Mouse (Mus musculus) heart, postnatal 0 days (tissue): Measurements from ENCODE around the gene S100a6. TPM values are rescaled to one million over a fixed set of nuclear protein-coding genes. Genes with fewer than 3 reads are reported as not detected.

Experiments
- ATAC-seq: fragments of 200-750 bp; cut with Nextera tagmentation; 2 replicates; pipeline ENCODE4 v1.8.0; 2017; ENCODE audit warnings: low read depth, moderate number of reproducible peaks, moderate library complexity; ENCODE audit not compliant: insufficient read depth
- DNase-seq: peaks from one replicate; pipeline ENCODE4 v3.0.0-alpha.2; 2016; ENCODE audit warnings: low spot score
- H3K27ac ChIP-seq: fragments of 300-500 bp; sonication (generic); 2 replicates; pipeline ENCODE4 v1.5.1; 2014; ENCODE audit warnings: low read depth, mild to moderate bottlenecking
- H3K27me3 ChIP-seq: fragments of 300-500 bp; sonication (generic); 2 replicates; pipeline ENCODE4 v1.6.1; 2014; ENCODE audit warnings: low read length, mixed read lengths; ENCODE audit not compliant: control insufficient read depth, insufficient read depth
- H3K36me3 ChIP-seq: fragments of 300-500 bp; sonication (generic); replicated peaks from 2 replicates; pipeline ENCODE4 v1.6.1; 2014; ENCODE audit warnings: low read length, mixed read lengths; ENCODE audit not compliant: control insufficient read depth, insufficient read depth
- H3K4me1 ChIP-seq: fragments of 300-500 bp; sonication (generic); 2 replicates; pipeline ENCODE4 v1.6.1; 2014; ENCODE audit warnings: antibody characterized with exemption; ENCODE audit not compliant: control insufficient read depth, insufficient read depth
- H3K4me2 ChIP-seq: fragments of 300-500 bp; sonication (generic); 2 replicates; pipeline ENCODE4 v1.6.1; 2014; ENCODE audit warnings: low read depth, mild to moderate bottlenecking, low read length, moderate library complexity
- H3K4me3 ChIP-seq: fragments of 300-500 bp; sonication (generic); 2 replicates; pipeline ENCODE4 v1.5.1; 2014; ENCODE audit warnings: low read depth, low read length
- H3K9ac ChIP-seq: fragments of 300-500 bp; sonication (generic); replicated peaks from 2 replicates; pipeline ENCODE4 v1.6.1; 2014; ENCODE audit warnings: low read depth, low read length, mixed read lengths
- H3K9me3 ChIP-seq: fragments of 300-500 bp; sonication (generic); replicated peaks from 2 replicates; pipeline ENCODE4 v1.6.1; 2016; ENCODE audit warnings: low read length; ENCODE audit not compliant: control insufficient read depth
- CTCF ChIP-seq: IDR thresholded peaks from 2 replicates; pipeline ENCODE4 v1.5.1; 2016; ENCODE audit warnings: antibody characterized with exemption, control low read depth, low read depth
- EP300 ChIP-seq: IDR thresholded peaks from 2 replicates; pipeline ENCODE4 v1.6.1; 2016; ENCODE audit warnings: antibody characterized with exemption, low read depth
- WGBS: fragments of 180-500 bp; shearing (Covaris S2); extraction: QIAGEN DNeasy Blood & Tissue Kit; methylation state at CpG from one replicate; pipeline ENCODE4 v1.1.7; 2014; 5-methylcytosine and 5-hydroxymethylcytosine counted together
- polyA plus RNA-seq: library from polyadenylated mRNA; unstranded; fragments of >200 nt; fragmentation: Nextera tagmentation; extraction: Ambion mirVana; gene quantifications from 2 replicates; pipeline ENCODE4 v1.2.1, GENCODE M21; 2015
- total RNA-seq: library from RNA; depleted of rRNA; stranded (reverse); fragments of >200 nt; gene quantifications from 2 replicates; pipeline ENCODE4 v1.2.3, GENCODE M21; 2014; ENCODE audit warnings: low replicate concordance; rRNA removed

The S100a6 gene
- total and polyA plus RNA-seq, 2 experiments from 2014 or later: 82.9 to 97.5 TPM

DNA sequence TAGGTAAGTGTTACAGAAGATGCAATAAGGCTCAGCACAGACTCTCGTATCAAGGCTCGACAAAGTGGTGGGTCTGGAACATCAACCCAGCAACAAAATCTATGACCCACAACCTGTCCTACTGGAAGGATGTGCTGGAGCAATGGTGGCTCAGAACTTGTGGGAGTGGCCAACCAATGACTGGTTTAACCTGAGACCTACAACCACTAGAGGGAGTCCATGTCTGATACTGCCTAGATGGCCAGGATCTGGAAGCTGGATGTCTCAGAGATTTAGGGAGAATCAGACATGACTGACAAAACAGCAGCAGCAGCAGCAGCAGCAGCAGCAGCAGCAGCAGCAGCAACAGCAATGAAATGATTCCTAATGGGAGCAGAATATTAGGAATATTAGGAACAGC is 51.5 kb downstream of the S100a6 start:
- H3K4me1 ChIP-seq: no peaks in the 10 kb centered on the region
- TF ChIP-seq CTCF (peak; percentile 39; the same call in 1 of the 2 replicates), EP300 (no peak)
- no peak for ATAC-seq
- H3K36me3 ChIP-seq: no peaks in the 10 kb centered on the region
- H3K9me3 ChIP-seq: no peaks in the 10 kb centered on the region
- H3K27me3 ChIP-seq: no peaks in the 10 kb centered on the region
- H3K27ac ChIP-seq: no peak overlapping the region
- DNase-seq: no peak
- H3K4me2 ChIP-seq: no peak overlapping the region
- 76% methylated on average over 2 of the region's 2 CpGs for WGBS
- no peak overlapping the region for H3K9ac ChIP-seq
- no peak overlapping the region for H3K4me3 ChIP-seq

GRCm38 (mm10) chr3:90668846-90669245 is 56.2 kb downstream of the S100a6 start, which contains the start of gene S100a8:
TSS of gene S100a8 (plus strand) at chr3:90668978.
- no peak for ATAC-seq
- Histone ChIP-seq H3K27me3 (no peaks in the 10 kb centered on the region), H3K4me2 (no peak within 1 kb of the TSS), H3K4me1 (no peaks in the 10 kb centered on the region), H3K9ac (no peak within 1 kb of the TSS), H3K27ac (no peak within 1 kb of the TSS), H3K36me3 (no peaks in the 10 kb centered on the region), H3K9me3 (no peaks in the 10 kb centered on the region), H3K4me3 (no peak within 1 kb of the TSS)
- TF ChIP-seq EP300 (no peak), CTCF (no peak)
- WGBS: 49% methylated on average over 8 of the region's 8 CpGs
- DNase-seq: no peak

Other genes with a start within 250 kb of the S100a6 start
- 3.3 and 6.2 TPM in 2 replicates for gene Slc27a3, start 222.9 kb upstream of the S100a6 start, total RNA-seq
- gene Slc27a3, start 222.9 kb upstream of the S100a6 start, polyA plus RNA-seq: 2.3 and 2.4 TPM in 2 replicates
- 26.1 and 26.6 TPM in 2 replicates for gene Ints3, start 179.3 kb upstream of the S100a6 start, total RNA-seq
- gene Ints3, start 179.3 kb upstream of the S100a6 start, polyA plus RNA-seq: 7.8 and 8.3 TPM in 2 replicates
- gene Npr1, start 147.0 kb upstream of the S100a6 start, total RNA-seq: 26.4 and 30.9 TPM in 2 replicates
- 10.2 and 11.2 TPM in 2 replicates for gene Npr1, start 147.0 kb upstream of the S100a6 start, polyA plus RNA-seq
- 46.8 and 53.5 TPM in 2 replicates for gene Ilf2, start 136.8 kb upstream of the S100a6 start, total RNA-seq
- 60.2 and 60.8 TPM in 2 replicates for gene Ilf2, start 136.8 kb upstream of the S100a6 start, polyA plus RNA-seq
- 44.3 and 59.2 TPM in 2 replicates for gene Snapin, start 121.8 kb upstream of the S100a6 start, total RNA-seq
- 85.5 and 90.5 TPM in 2 replicates for gene Snapin, start 121.8 kb upstream of the S100a6 start, polyA plus RNA-seq
- 117 and 121 TPM in 2 replicates for gene Chtop, start 103.4 kb upstream of the S100a6 start, total RNA-seq
- gene Chtop, start 103.4 kb upstream of the S100a6 start, polyA plus RNA-seq: 79.0 and 85.1 TPM in 2 replicates
- gene S100a1, start 98.5 kb upstream of the S100a6 start, total RNA-seq: 221 and 462 TPM in 2 replicates
- gene S100a1, start 98.5 kb upstream of the S100a6 start, polyA plus RNA-seq: 721 and 746 TPM in 2 replicates
- gene S100a13, start 98.4 kb upstream of the S100a6 start, total RNA-seq: 45.9 and 86.2 TPM in 2 replicates
- gene S100a13, start 98.4 kb upstream of the S100a6 start, polyA plus RNA-seq: 144 and 146 TPM in 2 replicates
- 7.2 TPM in 1 of 2 replicates, not detected in the other for gene S100a14, start 86.0 kb upstream of the S100a6 start, total RNA-seq
- gene S100a14, start 86.0 kb upstream of the S100a6 start, polyA plus RNA-seq: 0.12 TPM in 1 of 2 replicates, not detected in the other
- gene S100a16, start 75.6 kb upstream of the S100a6 start, total RNA-seq: 131 and 139 TPM in 2 replicates
- gene S100a16, start 75.6 kb upstream of the S100a6 start, polyA plus RNA-seq: 89.8 and 95.6 TPM in 2 replicates
- gene S100a3, start 52.3 kb upstream of the S100a6 start, total RNA-seq: not detected in 2 replicates
- gene S100a3, start 52.3 kb upstream of the S100a6 start, polyA plus RNA-seq: 0.16 TPM in 1 of 2 replicates, not detected in the other
- gene S100a2, start 22.6 kb upstream of the S100a6 start, total RNA-seq: not detected in 2 replicates
- not detected in 2 replicates for gene S100a2, start 22.6 kb upstream of the S100a6 start, polyA plus RNA-seq
- gene Gm42674, start 11.0 kb upstream of the S100a6 start, total RNA-seq: not detected in 2 replicates
- gene Gm42674, start 11.0 kb upstream of the S100a6 start, polyA plus RNA-seq: not detected in 2 replicates
- gene S100a4, start 9.1 kb upstream of the S100a6 start, total RNA-seq: 1.3 TPM in 1 of 2 replicates, not detected in the other
- gene S100a4, start 9.1 kb upstream of the S100a6 start, polyA plus RNA-seq: 4.4 and 4.8 TPM in 2 replicates
- gene S100a5, start 4.4 kb upstream of the S100a6 start, total RNA-seq: not detected in 2 replicates
- gene S100a5, start 4.4 kb upstream of the S100a6 start, polyA plus RNA-seq: not detected in 2 replicates
- not detected in 2 replicates for gene S100a7a, start 41.1 kb downstream of the S100a6 start, total RNA-seq
- gene S100a7a, start 41.1 kb downstream of the S100a6 start, polyA plus RNA-seq: not detected in 2 replicates
- 4.2 and 14.6 TPM in 2 replicates for gene S100a8, start 56.1 kb downstream of the S100a6 start, total RNA-seq
- 20.3 and 21.0 TPM in 2 replicates for gene S100a8, start 56.1 kb downstream of the S100a6 start, polyA plus RNA-seq
- 11.6 and 12.7 TPM in 2 replicates for gene S100a9, start 82.8 kb downstream of the S100a6 start, total RNA-seq
- 13.6 and 14.0 TPM in 2 replicates for gene S100a9, start 82.8 kb downstream of the S100a6 start, polyA plus RNA-seq
- not detected in 2 replicates for gene Pglyrp4, start 114.0 kb downstream of the S100a6 start, total RNA-seq
- not detected in 2 replicates for gene Pglyrp4, start 114.0 kb downstream of the S100a6 start, polyA plus RNA-seq
- not detected in 2 replicates for gene Gm5849, start 165.0 kb downstream of the S100a6 start, total RNA-seq
- not detected in 2 replicates for gene Gm5849, start 165.0 kb downstream of the S100a6 start, polyA plus RNA-seq